Mouse (Mus musculus): ENCODE results near the gene Upk3bl.

GRCm38 (mm10) chr5:136019907-136020306 lies 34.4 kb upstream of the Upk3bl start:
- TF ChIP-seq CTCF (IDR thresholded peaks at IDR 0.05; ENCODE audit: borderline replicate concordance, insufficient read depth, low read length) (no peak), POLR2A (IDR thresholded peaks at IDR 0.05; ENCODE audit: low read depth, low read length) (no peak)

Measured in embryonic fibroblast, embryonic 13.5 days (primary cell).